8 mouse cellular contexts compared by ENCODE assay signal in genomic region chr9:62345633-62346387, GRCm38 (mm10). TPM values are rescaled to one million over a fixed set of nuclear protein-coding genes. Genes with fewer than 3 reads are reported as not detected.
DNase-seq lines count a peak whose midpoint lies in the region; ATAC-seq and TF ChIP-seq lines count a peak whose summit lies in the region.

No protein-coding gene starts in this region.

- H3K27me3 ChIP-seq in embryonic facial prominence, embryonic 15.5 days, result no peaks in the 10 kb centered on the region
- H3K27me3 ChIP-seq in intestine, postnatal 0 days (replicated peaks; ENCODE audit: control insufficient read depth, insufficient read depth, low read length), result no peaks in the 10 kb centered on the region
- no peaks in the 10 kb centered on the region for H3K27me3 ChIP-seq in neural tube, embryonic 13.5 days

- peaks cover 55% of the 10 kb centered on the region for H3K4me1 ChIP-seq in embryonic facial prominence, embryonic 15.5 days
- peaks cover 7% of the 10 kb centered on the region; the same call in 1 of the 2 replicates for H3K4me1 ChIP-seq in intestine, postnatal 0 days (replicated peaks; ENCODE audit: control insufficient read depth, insufficient read depth, low read length)
- peaks cover 60% of the 10 kb centered on the region for H3K4me1 ChIP-seq in neural tube, embryonic 13.5 days (replicated peaks)

- WGBS in embryonic facial prominence, embryonic 15.5 days, result 52% methylated on average over 9 of the region's 9 CpGs
- 49% methylated on average over 9 of the region's 9 CpGs for WGBS in intestine, postnatal 0 days
- 45% methylated on average over 9 of the region's 9 CpGs for WGBS in neural tube, embryonic 13.5 days

- peak overlapping the region; percentile 73 for H3K4me2 ChIP-seq in embryonic facial prominence, embryonic 15.5 days (replicated peaks)
- H3K4me2 ChIP-seq in intestine, postnatal 0 days (replicated peaks; ENCODE audit: low read depth), result peak overlapping the region; percentile 92
- peak overlapping the region; percentile 82 for H3K4me2 ChIP-seq in neural tube, embryonic 13.5 days

- no peak overlapping the region for H3K9ac ChIP-seq in embryonic facial prominence, embryonic 15.5 days
- no peak overlapping the region for H3K9ac ChIP-seq in intestine, postnatal 0 days (ENCODE audit: low read depth, low read length)
- peak overlapping the region; percentile 97; the same call in 1 of the 2 replicates for H3K9ac ChIP-seq in neural tube, embryonic 13.5 days

- H3K4me3 ChIP-seq in embryonic facial prominence, embryonic 15.5 days (replicated peaks), result peak overlapping the region; percentile 70
- H3K4me3 ChIP-seq in intestine, postnatal 0 days (ENCODE audit: low read depth, low read length), result no peak overlapping the region
- H3K4me3 ChIP-seq in neural tube, embryonic 13.5 days, result peak overlapping the region; percentile 92

- no peak for ATAC-seq in embryonic facial prominence, embryonic 15.5 days (ENCODE audit: insufficient number of reproducible peaks, low FRiP score, low TSS enrichment, low read depth)
- no peak for ATAC-seq in intestine, postnatal 0 days
- ATAC-seq in neural tube, embryonic 13.5 days (ENCODE audit: low read depth), result no peak
- ATAC-seq in erythroid progenitor cell, adult 5-6 weeks (replicated peaks; ENCODE audit: low FRiP score, poor library complexity, severe bottlenecking), result no peak

- no peak overlapping the region for H3K27ac ChIP-seq in embryonic facial prominence, embryonic 15.5 days (replicated peaks)
- H3K27ac ChIP-seq in intestine, postnatal 0 days (ENCODE audit: low read depth, low read length), result peak overlapping the region; percentile 99; the same call in 1 of the 2 replicates
- H3K27ac ChIP-seq in neural tube, embryonic 13.5 days (replicated peaks), result peak overlapping the region; percentile 99

- no peaks in the 10 kb centered on the region for H3K36me3 ChIP-seq in embryonic facial prominence, embryonic 15.5 days
- no peaks in the 10 kb centered on the region for H3K36me3 ChIP-seq in intestine, postnatal 0 days (ENCODE audit: control insufficient read depth, insufficient read depth)
- H3K36me3 ChIP-seq in neural tube, embryonic 13.5 days, result no peaks in the 10 kb centered on the region

- H3K9me3 ChIP-seq in embryonic facial prominence, embryonic 15.5 days (replicated peaks), result no peaks in the 10 kb centered on the region
- no peaks in the 10 kb centered on the region for H3K9me3 ChIP-seq in intestine, postnatal 0 days (ENCODE audit: control insufficient read depth)
- no peaks in the 10 kb centered on the region for H3K9me3 ChIP-seq in neural tube, embryonic 13.5 days

- no peak for TF ChIP-seq CTCF in intestine, postnatal 0 days (IDR thresholded peaks at IDR 0.05; ENCODE audit: low read depth)

- peak; percentile 25 for DNase-seq in kidney, adult 9 months
- DNase-seq in kidney, adult 8-10 months, result no peak
- DNase-seq in gastrocnemius, postnatal 4 days (ENCODE audit: low spot score in 2 of 2), result no peak
- no peak for DNase-seq in spleen, postnatal 4 days (ENCODE audit: low spot score in 2 of 2)

RNA-seq across cellular contexts. Expression of gene Anp32a, which starts 4.7 kb away (rescaled TPM):
- 185 and 200 TPM in 2 replicates for polyA plus RNA-seq in embryonic facial prominence, embryonic 15.5 days (2015; fragmentation: Nextera tagmentation; extraction: Ambion mirVana)
- 53.6 and 57.4 TPM in 2 replicates for polyA plus RNA-seq in intestine, postnatal 0 days (2015; fragmentation: Nextera tagmentation; extraction: Ambion mirVana)
- polyA plus RNA-seq in neural tube, embryonic 13.5 days (2015; fragmentation: Nextera tagmentation; extraction: Ambion mirVana), result 128 and 130 TPM in 2 replicates
- 100 to 1,000 TPM; 119 to 134 TPM for total RNA-seq in gastrocnemius, postnatal 4 days (2021)
- total RNA-seq in erythroid progenitor cell, adult 5-6 weeks (2015; ENCODE audit: low replicate concordance), result 114 and 141 TPM in 2 replicates
- total RNA-seq in erythroid progenitor cell, adult 5-6 weeks (2017; ENCODE audit: low replicate concordance), result 101 and 162 TPM in 2 replicates
